Mouse (Mus musculus): ENCODE measurements around the gene Mertk.

Mertk gene

DNA sequence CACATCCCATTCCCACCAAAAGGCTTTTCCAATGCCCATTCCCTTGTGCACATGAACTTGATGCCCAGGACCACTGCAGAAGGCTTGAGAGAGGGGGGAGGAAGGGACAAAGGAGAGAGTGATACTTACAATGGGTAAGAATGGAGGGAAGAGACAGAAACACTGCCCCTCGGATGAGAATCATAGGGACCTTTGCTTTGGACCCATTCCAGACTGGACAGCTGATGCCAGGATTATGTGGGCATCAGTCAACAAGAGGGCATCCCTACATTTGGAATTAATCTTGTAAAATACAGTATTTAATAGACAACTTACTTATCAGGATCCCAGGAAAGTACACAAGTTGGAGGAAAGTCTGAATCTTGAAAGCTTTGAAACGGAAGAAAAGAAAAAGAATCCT lies 38.3 kb downstream of the Mertk start:
- Histone ChIP-seq H3K27me3 (ENCODE audit: control insufficient read depth, insufficient read depth, low read length, poor library complexity, severe bottlenecking) (no peaks in the 10 kb centered on the region), H3K36me3 (ENCODE audit: control insufficient read depth, insufficient read depth, low read length, poor library complexity, severe bottlenecking) (no peaks in the 10 kb centered on the region)
- DNase-seq (ENCODE audit: low read depth, low spot score) = no peak

DNA sequence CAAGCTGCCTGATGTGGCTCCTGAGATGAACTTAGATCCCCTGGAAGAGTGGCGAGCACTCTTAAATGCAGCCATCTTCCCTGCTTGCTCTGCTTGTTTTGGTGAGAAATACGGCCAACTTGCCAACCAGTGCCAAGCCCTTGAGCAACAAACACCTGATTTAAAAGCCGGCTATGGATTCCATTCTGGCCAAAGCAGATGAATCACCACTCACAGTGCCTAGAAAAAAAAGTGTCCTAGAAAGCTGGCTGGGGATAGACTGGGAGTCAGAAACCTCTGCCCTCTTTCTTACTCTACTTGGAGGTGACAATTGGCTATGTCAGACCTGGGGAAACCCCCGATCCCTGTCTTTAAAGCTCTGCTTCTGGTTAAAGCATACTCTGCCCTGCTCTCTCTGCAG lies 39.0 kb downstream of the Mertk start:
- DNase-seq (ENCODE audit: low read depth, low spot score) = no peak
- H3K27me3 ChIP-seq (ENCODE audit: control insufficient read depth, insufficient read depth, low read length, poor library complexity, severe bottlenecking) = no peaks in the 10 kb centered on the region
- H3K36me3 ChIP-seq (ENCODE audit: control insufficient read depth, insufficient read depth, low read length, poor library complexity, severe bottlenecking) = no peaks in the 10 kb centered on the region

- Histone ChIP-seq H3K27me3 (ENCODE audit: control insufficient read depth, insufficient read depth, low read length, poor library complexity, severe bottlenecking) (no peaks in the 10 kb centered on the region), H3K36me3 (ENCODE audit: control insufficient read depth, insufficient read depth, low read length, poor library complexity, severe bottlenecking) (no peaks in the 10 kb centered on the region)
- DNase-seq (ENCODE audit: low read depth, low spot score) = no peak
These were observed 40.0 kb downstream of the Mertk start for GRCm38 (mm10) chr2:128738725-128739258.

- DNase-seq (ENCODE audit: low read depth, low spot score) = no peak
- Histone ChIP-seq H3K27me3 (ENCODE audit: control insufficient read depth, insufficient read depth, low read length, poor library complexity, severe bottlenecking) (no peaks in the 10 kb centered on the region), H3K36me3 (ENCODE audit: control insufficient read depth, insufficient read depth, low read length, poor library complexity, severe bottlenecking) (no peaks in the 10 kb centered on the region)
These were observed 47.3 kb downstream of the Mertk start for GRCm38 (mm10) chr2:128745879-128746620.

DNA sequence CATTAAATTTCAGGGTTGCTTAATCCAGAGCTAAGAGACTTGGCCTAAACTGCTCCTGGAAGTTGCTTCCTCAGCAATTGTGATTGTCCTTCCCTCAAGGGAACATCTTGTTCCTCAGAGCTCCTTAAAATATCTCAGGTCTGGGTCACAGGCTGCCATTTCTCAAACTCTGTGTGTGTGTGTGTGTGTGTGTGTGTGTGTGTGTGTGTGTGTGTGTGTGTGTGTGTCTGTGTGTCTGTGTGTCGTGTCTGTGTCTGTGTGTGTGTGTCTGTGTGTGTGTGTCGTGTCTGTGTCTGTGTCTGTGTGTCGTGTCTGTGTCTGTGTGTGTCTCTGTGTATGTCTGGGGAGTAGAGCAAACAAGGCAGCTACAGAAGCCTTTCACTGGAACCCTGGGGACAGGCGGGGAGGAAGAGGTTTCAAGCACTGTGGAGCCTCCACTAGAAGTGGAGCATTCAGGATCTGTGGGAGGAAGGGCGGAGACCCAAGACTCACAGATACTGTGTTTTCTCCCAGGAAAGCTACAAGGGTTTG lies 47.9 kb downstream of the Mertk start:
- no peaks in the 10 kb centered on the region for H3K36me3 ChIP-seq (ENCODE audit: control insufficient read depth, insufficient read depth, low read length, poor library complexity, severe bottlenecking)
- H3K27me3 ChIP-seq (ENCODE audit: control insufficient read depth, insufficient read depth, low read length, poor library complexity, severe bottlenecking) = no peaks in the 10 kb centered on the region
- DNase-seq (ENCODE audit: low read depth, low spot score) = no peak

DNA sequence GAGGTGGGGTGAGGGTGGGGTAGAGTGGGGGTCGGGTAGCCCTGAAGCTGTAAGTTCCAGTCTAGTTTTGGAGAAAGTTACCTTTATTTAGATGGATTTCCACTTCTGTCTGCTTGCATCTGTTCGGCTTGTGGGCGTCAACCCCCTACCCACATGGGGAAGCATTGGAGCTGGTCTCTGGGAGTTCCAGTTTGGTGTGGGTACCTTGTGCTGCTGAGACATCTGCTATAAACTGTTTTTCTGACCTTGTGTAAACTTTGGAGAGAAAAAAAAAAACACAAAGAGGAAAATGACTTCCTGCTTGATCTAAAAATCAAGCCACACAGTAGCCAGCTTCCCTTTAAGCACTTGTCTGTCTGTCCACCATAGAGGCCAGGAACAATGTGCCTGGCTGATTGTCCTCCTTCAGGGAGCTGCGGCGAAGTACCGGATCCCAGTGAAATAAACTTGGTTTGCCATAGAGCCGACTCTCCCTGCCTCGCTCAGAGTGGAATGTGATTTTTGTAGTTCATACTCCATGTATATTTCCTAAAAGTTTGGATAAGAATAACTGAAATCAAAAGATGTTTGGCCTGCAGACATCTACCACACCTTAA lies 48.8 kb downstream of the Mertk start:
- Histone ChIP-seq H3K27me3 (ENCODE audit: control insufficient read depth, insufficient read depth, low read length, poor library complexity, severe bottlenecking) (no peaks in the 10 kb centered on the region), H3K36me3 (ENCODE audit: control insufficient read depth, insufficient read depth, low read length, poor library complexity, severe bottlenecking) (no peaks in the 10 kb centered on the region)
- no peak for DNase-seq (ENCODE audit: low read depth, low spot score)

DNA sequence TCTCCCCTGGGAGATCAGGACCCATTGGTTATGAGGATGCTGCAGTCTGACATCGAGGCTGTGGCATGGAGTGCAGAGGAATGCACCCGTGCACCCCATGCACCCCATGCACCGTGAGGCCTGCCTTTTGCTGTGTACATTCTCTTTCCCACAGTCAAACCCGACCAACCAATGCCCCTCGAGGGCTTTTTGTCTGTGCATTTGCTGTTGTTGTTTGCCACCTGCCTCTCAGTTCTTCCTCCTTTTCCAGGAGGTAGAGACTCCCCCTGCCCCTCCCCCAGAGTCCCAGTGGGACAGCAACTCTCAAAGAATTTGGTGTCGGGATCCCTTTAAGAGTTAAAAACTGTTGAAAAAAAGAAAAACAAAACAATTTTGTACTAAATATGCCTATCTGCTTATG lies 49.4 kb downstream of the Mertk start:
- Histone ChIP-seq H3K27me3 (ENCODE audit: control insufficient read depth, insufficient read depth, low read length, poor library complexity, severe bottlenecking) (no peaks in the 10 kb centered on the region), H3K36me3 (ENCODE audit: control insufficient read depth, insufficient read depth, low read length, poor library complexity, severe bottlenecking) (no peaks in the 10 kb centered on the region)
- DNase-seq (ENCODE audit: low read depth, low spot score) = no peak

DNA sequence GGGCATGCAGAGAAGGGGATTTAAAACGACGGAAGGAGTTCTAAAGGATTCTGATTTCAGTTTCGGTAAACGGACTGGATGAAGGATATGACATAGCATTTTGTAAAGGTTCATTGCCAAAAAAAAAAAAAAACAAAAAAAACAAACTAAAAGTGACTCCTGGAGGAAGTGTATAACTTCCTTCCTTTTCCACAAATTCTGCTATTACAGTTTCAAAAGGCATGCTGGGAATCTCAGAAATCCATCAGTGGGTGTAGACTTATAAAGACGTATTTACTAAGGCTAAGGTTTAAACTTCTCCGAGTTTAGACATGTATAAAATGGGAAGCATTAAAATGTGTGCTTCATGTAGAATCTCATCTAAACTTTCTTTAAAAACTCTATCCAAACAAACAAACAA lies 52.3 kb downstream of the Mertk start:
- no peak for DNase-seq (ENCODE audit: low read depth, low spot score)
- H3K27me3 ChIP-seq (ENCODE audit: control insufficient read depth, insufficient read depth, low read length, poor library complexity, severe bottlenecking) = no peaks in the 10 kb centered on the region
- no peaks in the 10 kb centered on the region for H3K36me3 ChIP-seq (ENCODE audit: control insufficient read depth, insufficient read depth, low read length, poor library complexity, severe bottlenecking)

- no peak for DNase-seq (ENCODE audit: low read depth, low spot score)
- no peaks in the 10 kb centered on the region for H3K36me3 ChIP-seq (ENCODE audit: control insufficient read depth, insufficient read depth, low read length, poor library complexity, severe bottlenecking)
- no peaks in the 10 kb centered on the region for H3K27me3 ChIP-seq (ENCODE audit: control insufficient read depth, insufficient read depth, low read length, poor library complexity, severe bottlenecking)
These were observed 54.6 kb downstream of the Mertk start for GRCm38 (mm10) chr2:128753295-128753873.

GRCm38 (mm10) chr2:128755149-128755691 lies 56.5 kb downstream of the Mertk start:
- DNase-seq (ENCODE audit: low read depth, low spot score) = no peak
- no peaks in the 10 kb centered on the region for H3K36me3 ChIP-seq (ENCODE audit: control insufficient read depth, insufficient read depth, low read length, poor library complexity, severe bottlenecking)
- H3K27me3 ChIP-seq (ENCODE audit: control insufficient read depth, insufficient read depth, low read length, poor library complexity, severe bottlenecking) = no peaks in the 10 kb centered on the region

DNA sequence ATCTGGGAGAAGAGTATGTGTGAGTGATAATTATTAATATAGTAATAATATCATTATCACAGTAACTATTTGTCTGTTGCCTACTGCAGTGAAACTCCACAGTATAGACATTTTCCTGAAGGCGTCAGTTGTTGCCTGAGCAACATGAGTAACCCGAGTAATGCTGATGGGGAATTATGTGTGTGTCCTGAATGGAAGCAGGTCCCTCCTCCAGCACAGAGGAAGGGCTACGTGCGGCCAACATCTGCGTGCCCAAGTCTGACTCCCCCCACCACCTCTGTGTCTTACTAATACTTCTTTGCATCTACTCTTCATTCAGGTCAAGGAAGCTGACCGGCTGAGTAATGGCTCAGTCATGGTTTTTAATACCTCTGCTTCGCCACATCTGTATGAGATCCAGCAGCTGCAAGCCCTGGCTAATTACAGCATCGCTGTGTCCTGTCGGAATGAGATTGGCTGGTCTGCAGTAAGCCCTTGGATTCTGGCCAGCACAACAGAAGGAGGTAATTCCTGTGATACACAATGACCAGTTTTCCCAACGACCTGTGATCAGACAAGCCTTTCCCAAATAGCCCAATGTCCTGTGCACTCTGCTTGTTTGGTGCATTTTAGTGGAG lies 60.1 kb downstream of the Mertk start:
- no peaks in the 10 kb centered on the region for H3K27me3 ChIP-seq (ENCODE audit: control insufficient read depth, insufficient read depth, low read length, poor library complexity, severe bottlenecking)
- H3K36me3 ChIP-seq (ENCODE audit: control insufficient read depth, insufficient read depth, low read length, poor library complexity, severe bottlenecking) = no peaks in the 10 kb centered on the region
- DNase-seq (ENCODE audit: low read depth, low spot score) = no peak

- no peak for DNase-seq (ENCODE audit: low read depth, low spot score)
- Histone ChIP-seq H3K27me3 (ENCODE audit: control insufficient read depth, insufficient read depth, low read length, poor library complexity, severe bottlenecking) (no peaks in the 10 kb centered on the region), H3K36me3 (ENCODE audit: control insufficient read depth, insufficient read depth, low read length, poor library complexity, severe bottlenecking) (no peaks in the 10 kb centered on the region)
These were observed 63.3 kb downstream of the Mertk start for GRCm38 (mm10) chr2:128762008-128762407.

- H3K36me3 ChIP-seq (ENCODE audit: control insufficient read depth, insufficient read depth, low read length, poor library complexity, severe bottlenecking) = no peaks in the 10 kb centered on the region
- DNase-seq (ENCODE audit: low read depth, low spot score) = no peak
- no peaks in the 10 kb centered on the region for H3K27me3 ChIP-seq (ENCODE audit: control insufficient read depth, insufficient read depth, low read length, poor library complexity, severe bottlenecking)
These were observed 67.0 kb downstream of the Mertk start for GRCm38 (mm10) chr2:128765787-128766186.

DNA sequence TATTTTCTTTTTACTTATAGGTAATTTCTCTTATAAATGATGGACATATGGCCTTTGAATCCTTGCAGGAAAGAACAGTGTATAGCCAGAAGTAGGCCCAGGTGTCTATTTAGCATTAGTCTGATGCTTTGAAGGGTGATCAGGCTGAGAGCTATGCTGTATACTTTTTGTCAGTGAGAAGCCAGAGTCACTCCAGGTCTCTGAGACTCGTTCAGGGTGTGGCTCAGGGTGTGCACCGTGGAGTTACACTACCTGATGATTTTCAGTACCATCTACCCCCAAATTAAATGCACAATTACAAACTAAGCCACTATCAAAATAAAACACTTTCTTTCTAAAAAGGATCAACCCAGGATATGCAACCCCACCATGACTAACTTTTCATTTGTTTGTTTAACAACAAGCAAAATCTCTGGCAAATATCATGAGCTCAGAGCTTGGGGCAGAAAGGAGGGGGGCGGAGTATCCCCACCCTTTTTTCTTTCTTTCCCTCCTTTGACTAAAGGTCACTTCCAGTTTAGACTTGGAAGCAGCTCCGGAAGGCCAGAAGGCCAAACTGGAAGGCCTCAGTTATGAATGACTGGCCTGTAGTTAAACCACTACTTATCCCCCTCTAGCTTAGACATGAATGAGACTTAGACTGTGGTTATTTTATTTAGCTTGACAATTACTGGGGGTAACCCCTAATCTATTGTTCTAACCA lies 69.9 kb downstream of the Mertk start:
- Histone ChIP-seq H3K36me3 (ENCODE audit: control insufficient read depth, insufficient read depth, low read length, poor library complexity, severe bottlenecking) (no peaks in the 10 kb centered on the region), H3K27me3 (ENCODE audit: control insufficient read depth, insufficient read depth, low read length, poor library complexity, severe bottlenecking) (no peaks in the 10 kb centered on the region)
- DNase-seq (ENCODE audit: low read depth, low spot score) = no peak
